Mouse (Mus musculus) brain, embryonic 14.5 days (tissue): Measurements from ENCODE around the gene Zbtb8os. TPM values are rescaled to one million over a fixed set of nuclear protein-coding genes. Genes with fewer than 3 reads are reported as not detected.

ENCODE experiments used
- DNase-seq: peaks from one replicate; pipeline ENCODE4 v3.0.0-alpha.2; 2011; ENCODE audit warnings: low read depth
- CTCF ChIP-seq: fragments of 200-500 bp; IDR thresholded peaks from 2 replicates; pipeline ENCODE4 v1.5.1; 2012; ENCODE audit warnings: inconsistent platforms, mild to moderate bottlenecking, moderate library complexity, borderline replicate concordance; ENCODE audit not compliant: insufficient read depth, insufficient read length; ENCODE audit errors: extremely low read depth
- POLR2A ChIP-seq: fragments of 200-500 bp; IDR thresholded peaks from 2 replicates; pipeline ENCODE4 v1.6.1; 2012; ENCODE audit warnings: mild to moderate bottlenecking, inconsistent platforms, borderline replicate concordance; ENCODE audit not compliant: poor library complexity, insufficient read depth, insufficient read length, severe bottlenecking; ENCODE audit errors: extremely low read depth
- polyA plus RNA-seq: library from polyadenylated mRNA; depleted of rRNA; stranded (reverse); fragments of >200 nt; gene quantifications from 2 replicates; pipeline ENCODE4 v1.2.3, GENCODE M21; 2012; rRNA removed

The Zbtb8os gene
- polyA plus RNA-seq, 1 experiment: 17.9 TPM

DNA sequence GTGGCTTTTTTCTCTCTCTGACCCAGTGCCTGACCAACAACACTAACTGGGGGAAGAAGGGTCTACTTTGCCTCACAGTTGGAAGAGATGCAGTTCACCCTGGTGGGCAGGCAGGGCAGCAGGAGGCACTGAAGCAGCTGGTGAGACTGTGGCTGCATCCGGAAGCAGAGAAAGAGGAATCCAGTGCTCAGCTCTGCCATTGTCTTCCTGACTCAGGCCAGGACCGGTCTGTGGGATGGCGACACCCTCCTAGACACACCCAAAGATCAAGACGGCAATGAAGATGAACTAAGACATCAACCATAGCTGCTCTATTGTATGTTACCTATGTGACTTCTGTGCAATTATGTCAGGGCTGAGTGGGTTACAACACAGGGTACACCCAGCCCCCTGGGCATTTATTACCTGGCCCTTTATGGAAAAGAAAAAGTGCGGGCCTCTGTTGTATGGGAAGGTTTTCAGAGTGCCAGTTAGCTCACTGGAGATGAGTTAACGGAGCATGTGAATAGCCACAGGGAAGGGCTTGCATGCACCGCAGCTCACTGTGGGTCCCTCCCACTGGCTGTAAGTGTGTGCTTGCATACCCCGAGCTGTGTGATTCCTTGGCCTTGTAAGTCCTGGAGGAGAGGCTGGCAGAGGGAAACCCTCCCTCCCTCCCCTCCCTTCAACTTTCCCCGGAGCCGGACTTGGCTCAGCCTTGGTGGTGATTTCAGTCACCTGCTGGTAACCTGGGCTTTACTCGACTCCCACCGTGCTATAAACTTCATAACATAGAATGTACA, 58.8 kb downstream of the Zbtb8os start:
- no peak for TF ChIP-seq CTCF
- no peak for TF ChIP-seq POLR2A
- no peak for DNase-seq

DNA sequence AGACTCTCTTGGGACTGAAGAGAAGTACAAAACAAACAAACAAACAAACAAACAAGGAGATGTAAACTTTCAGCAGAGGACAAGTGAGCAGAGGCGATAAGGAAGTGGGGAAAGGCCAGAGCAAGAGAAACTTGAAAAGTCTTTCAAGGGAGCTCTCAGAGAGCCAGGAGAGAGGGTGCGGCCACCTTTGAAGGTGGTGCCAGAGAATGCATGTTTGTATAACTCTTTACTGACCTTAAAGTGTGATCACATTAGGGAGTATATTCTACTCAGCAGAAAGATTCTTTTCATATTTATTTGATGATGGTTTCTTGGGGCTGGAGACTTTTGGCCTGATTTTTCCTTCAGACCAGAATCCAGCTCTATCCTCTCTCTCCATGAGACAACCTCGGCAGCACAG, 61.5 kb downstream of the Zbtb8os start:
- DNase-seq: no peak
- TF ChIP-seq POLR2A: no peak
- no peak for TF ChIP-seq CTCF

DNA sequence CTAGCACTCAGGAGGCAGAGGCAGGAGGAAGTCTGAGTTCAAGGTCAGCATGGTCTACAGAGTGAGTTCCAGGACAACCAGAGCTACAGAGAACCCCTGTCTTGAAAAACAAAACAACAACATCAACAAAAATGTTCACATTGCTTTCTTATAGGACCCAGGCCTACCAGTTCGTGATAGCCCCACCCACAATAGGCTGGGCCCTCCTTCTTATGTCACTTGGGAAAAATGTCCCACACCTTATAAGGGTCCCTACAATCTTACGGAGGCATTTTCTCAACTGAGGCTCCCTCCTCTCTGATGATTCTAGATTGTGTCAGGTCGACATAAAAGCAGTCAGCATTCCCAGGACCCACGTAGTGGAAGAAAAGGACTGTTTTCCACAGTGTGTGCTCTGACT, 64.3 kb downstream of the Zbtb8os start:
- DNase-seq: no peak
- TF ChIP-seq CTCF (no peak), POLR2A (no peak)

Other genes with a start within 250 kb of the Zbtb8os start
- 0.42 and 0.81 TPM in 2 replicates for gene Tmem54, start 230.1 kb upstream of the Zbtb8os start, polyA plus RNA-seq
- gene Hpca, start 213.7 kb upstream of the Zbtb8os start, polyA plus RNA-seq: 50.3 and 57.2 TPM in 2 replicates
- 4.4 and 7.4 TPM in 2 replicates for gene Fndc5, start 198.7 kb upstream of the Zbtb8os start, polyA plus RNA-seq
- gene S100pbp, start 146.0 kb upstream of the Zbtb8os start, polyA plus RNA-seq: 38.3 and 42.0 TPM in 2 replicates
- 54.5 and 68.4 TPM in 2 replicates for gene Yars, start 145.9 kb upstream of the Zbtb8os start, polyA plus RNA-seq
- gene C77080, start 74.3 kb upstream of the Zbtb8os start, polyA plus RNA-seq: 12.2 and 15.9 TPM in 2 replicates
- 0.44 and 1.1 TPM in 2 replicates for gene Sync, start 48.1 kb upstream of the Zbtb8os start, polyA plus RNA-seq
- gene Rbbp4, start 325 bp upstream of the Zbtb8os start, polyA plus RNA-seq: 115 and 121 TPM in 2 replicates
- 19.5 and 23.1 TPM in 2 replicates for gene Zbtb8a, start 42.4 kb downstream of the Zbtb8os start, polyA plus RNA-seq
- gene Zbtb8b, start 105.2 kb downstream of the Zbtb8os start, polyA plus RNA-seq: 5.6 and 10.2 TPM in 2 replicates
- gene Bsdc1, start 125.9 kb downstream of the Zbtb8os start, polyA plus RNA-seq: 17.5 and 29.2 TPM in 2 replicates
- 0.14 and 0.18 TPM in 2 replicates for gene Tssk3, start 155.3 kb downstream of the Zbtb8os start, polyA plus RNA-seq
- 0.18 and 0.26 TPM in 2 replicates for gene Fam229a, start 155.5 kb downstream of the Zbtb8os start, polyA plus RNA-seq
- gene Marcksl1, start 177.9 kb downstream of the Zbtb8os start, polyA plus RNA-seq: 1,642 and 1,750 TPM in 2 replicates
- 110 and 142 TPM in 2 replicates for gene Hdac1, start 207.0 kb downstream of the Zbtb8os start, polyA plus RNA-seq
- gene Lck, start 237.9 kb downstream of the Zbtb8os start, polyA plus RNA-seq: 9.0 and 9.9 TPM in 2 replicates
- 0.63 and 0.82 TPM in 2 replicates for gene Fam167b, start 242.9 kb downstream of the Zbtb8os start, polyA plus RNA-seq